Mouse (Mus musculus): ENCODE data around the gene Tmem183a.

GRCm38 (mm10) chr1:134302568-134303238, 59.1 kb downstream of the Tmem183a start:
- TF ChIP-seq CTCF (IDR thresholded peaks at IDR 0.05; ENCODE audit: low read depth, low read length), result no peak
- no peak for TF ChIP-seq POLR2A (IDR thresholded peaks at IDR 0.05; ENCODE audit: borderline replicate concordance, low read depth, low read length)
